Mouse (Mus musculus): Measurements from ENCODE around the gene Gm3336.

The Gm3336 gene

GRCm38 (mm10) chr8:70716521-70717400 lies 1.6 kb upstream of the Gm3336 start:
- no peak for DNase-seq (ENCODE audit: low spot score)

- no peak for DNase-seq (ENCODE audit: low spot score)
Observed at GRCm38 (mm10) chr8:70719796-70720270, 1.5 kb downstream of the Gm3336 start.

GRCm38 (mm10) chr8:70720739-70721138 lies 2.4 kb downstream of the Gm3336 start:
- DNase-seq (ENCODE audit: low spot score) = peak; percentile 84

DNA sequence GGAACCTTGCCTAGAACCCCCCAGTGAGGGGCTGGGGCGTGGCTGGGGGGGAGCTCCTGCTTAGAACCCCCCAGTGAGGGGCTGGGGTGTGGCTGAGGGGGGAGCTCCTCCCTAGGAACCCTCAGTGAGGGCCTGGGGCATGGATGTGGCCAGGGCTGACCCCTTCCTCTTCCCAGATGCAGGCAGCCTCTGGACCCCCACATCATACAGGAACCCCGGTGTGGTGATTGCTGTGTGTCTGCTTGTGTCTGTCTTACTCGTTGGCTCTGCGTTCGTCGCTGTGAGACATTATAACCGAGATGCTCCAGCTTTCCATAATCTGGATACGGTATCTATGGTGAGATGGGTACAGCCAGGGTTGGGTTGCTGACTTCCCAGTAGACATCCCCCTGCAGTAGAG lies 3.3 kb downstream of the Gm3336 start:
- no peak for DNase-seq (ENCODE audit: low spot score)

- no peak for DNase-seq (ENCODE audit: low spot score)
Observed at GRCm38 (mm10) chr8:70723486-70724210, 5.3 kb downstream of the Gm3336 start, which contains the start of gene Pde4c. Gene Pde4c, plus strand, starts transcription at chr8:70723720.

- no peak for DNase-seq (ENCODE audit: low spot score)
Observed at GRCm38 (mm10) chr8:70724216-70724615, 5.9 kb downstream of the Gm3336 start.

- peak; percentile 66 for DNase-seq (ENCODE audit: low spot score)
Observed at GRCm38 (mm10) chr8:70725792-70726447, 7.6 kb downstream of the Gm3336 start.

DNA sequence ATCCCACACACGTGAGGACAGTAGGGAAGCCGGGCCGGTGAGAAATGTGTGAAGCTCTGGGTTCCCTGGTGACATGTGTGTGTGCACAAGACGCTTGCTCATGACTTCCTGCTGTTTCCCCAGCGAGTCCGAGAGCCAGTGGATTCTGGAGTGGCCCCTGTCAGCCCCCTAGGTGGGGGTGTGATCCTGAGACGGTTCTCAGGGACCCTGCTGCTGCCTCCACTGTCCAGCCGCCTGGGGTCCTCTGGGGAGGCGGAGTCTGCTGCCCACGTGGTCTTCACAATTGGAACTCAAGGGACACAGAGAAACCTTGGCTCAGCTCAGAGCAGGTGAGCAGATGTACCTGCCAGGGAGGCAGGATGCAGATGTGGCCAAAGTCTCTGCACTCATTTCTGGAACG lies 8.4 kb downstream of the Gm3336 start:
- no peak for DNase-seq (ENCODE audit: low spot score)

DNA sequence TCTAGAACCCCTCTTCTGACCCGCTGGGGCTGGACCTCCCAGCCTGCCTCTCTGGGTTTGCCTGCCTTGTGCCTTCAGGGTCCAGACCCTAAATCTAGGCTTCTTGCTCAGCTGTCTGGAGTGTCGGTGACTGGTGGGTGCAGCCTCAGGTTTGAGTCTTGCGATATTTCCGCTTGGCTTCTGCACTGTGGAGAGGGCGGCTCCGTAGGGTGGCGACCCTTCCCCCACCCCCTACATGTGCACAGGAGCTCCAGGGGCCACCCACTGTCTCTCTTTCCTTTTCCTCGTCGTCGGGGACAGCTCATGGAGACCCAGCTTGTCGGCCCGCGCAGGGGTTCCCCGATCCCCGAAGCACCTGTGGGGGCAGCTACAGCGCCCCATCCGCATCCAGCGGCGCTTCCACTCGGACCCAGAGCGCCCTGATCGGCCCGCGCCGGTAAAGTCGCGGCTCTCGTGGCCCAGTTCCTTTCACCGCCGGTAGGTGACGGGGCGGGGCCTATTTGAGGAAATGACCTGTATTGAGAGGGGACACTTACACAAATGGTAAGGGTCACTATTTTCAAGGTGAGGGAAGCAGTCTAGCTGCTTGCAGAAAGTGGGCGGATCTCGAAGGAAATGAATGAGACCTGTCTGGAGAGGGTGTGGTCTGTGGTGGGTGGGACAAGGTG lies 11.6 kb downstream of the Gm3336 start:
- no peak for DNase-seq (ENCODE audit: low spot score)

- DNase-seq (ENCODE audit: low spot score) = no peak
Observed at GRCm38 (mm10) chr8:70730956-70731355, 12.6 kb downstream of the Gm3336 start.

GRCm38 (mm10) chr8:70737705-70738104 lies 19.4 kb downstream of the Gm3336 start:
- DNase-seq (ENCODE audit: low spot score) = no peak

DNA sequence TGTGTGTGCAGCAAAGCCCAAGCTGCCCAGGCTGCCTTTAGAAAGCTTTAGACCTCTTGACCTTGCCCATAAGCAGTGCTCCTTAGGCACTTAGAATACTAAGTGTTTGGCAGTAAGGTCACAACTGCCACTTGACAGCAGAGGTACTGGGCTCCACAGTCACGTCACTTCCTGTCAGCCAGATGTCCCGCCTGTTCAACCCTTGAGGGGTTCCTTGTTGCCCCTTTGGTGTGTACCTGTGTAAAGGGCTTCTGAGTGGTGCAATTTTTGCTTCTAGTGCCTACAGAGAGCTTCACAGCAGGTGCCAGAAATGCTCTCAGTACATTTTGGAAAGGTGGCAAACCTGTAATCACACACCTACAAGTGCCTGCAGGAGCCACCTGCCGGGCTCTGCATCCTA lies 19.9 kb downstream of the Gm3336 start:
- no peak for DNase-seq (ENCODE audit: low spot score)

DNA sequence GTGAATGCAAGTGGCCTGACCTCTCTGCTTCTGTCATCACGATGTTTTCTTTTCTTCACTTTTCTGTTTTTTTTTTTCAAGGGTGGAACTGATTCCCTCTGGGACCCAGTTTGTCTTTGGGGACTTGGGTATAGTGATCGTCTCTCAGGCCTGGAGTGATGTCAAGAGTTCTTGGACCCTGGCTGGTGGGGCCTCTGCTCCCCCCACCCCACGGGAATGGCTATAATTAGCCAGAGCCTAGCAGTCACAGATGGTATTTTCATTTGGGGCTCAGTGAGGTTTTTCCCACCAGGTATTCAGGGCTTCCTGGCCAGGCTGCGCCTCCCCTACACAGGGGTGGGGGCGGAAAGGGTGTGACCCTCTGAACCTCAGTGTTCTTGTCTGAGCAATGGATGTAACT lies 23.3 kb downstream of the Gm3336 start:
- no peak for DNase-seq (ENCODE audit: low spot score)

GRCm38 (mm10) chr8:70742176-70742575 lies 23.8 kb downstream of the Gm3336 start:
- no peak for DNase-seq (ENCODE audit: low spot score)

DNA sequence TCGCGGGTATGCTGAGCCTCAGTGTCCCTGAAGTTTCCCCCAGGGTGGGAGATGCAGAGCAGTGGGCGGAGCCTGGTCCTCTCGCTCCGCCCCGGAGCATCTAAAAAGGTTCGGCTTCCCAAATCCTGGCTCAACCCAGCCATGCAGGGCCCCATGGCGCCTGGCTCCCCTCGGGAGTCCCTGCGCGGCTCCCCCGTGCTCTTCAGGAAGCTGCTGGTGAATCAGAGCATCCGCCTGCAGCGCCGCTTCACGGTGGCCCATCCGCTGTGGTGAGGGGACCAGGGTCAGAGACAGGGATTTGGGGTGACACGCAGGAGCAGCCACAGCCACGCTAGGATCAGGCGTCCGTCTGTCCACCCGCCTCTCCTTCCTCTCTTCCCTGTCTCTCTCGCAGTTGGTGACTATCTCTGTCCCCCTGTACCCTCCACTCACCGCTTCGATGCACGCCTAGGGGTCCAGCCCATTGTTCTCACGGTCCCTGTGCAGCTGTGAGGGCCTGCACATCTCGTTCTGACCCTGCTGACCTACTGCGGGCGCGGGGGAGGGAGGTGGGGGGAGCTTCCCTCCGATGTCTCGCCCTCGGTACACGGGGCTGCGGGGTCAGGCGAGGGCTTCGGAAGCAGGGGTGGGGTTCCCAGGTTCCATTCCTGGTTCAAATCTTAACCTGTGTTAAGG lies 24.8 kb downstream of the Gm3336 start:
- peak; percentile 32 for DNase-seq (ENCODE audit: low spot score)

- DNase-seq (ENCODE audit: low spot score) = peak; percentile 71
Observed at GRCm38 (mm10) chr8:70743656-70744590, 25.6 kb downstream of the Gm3336 start.

DNA sequence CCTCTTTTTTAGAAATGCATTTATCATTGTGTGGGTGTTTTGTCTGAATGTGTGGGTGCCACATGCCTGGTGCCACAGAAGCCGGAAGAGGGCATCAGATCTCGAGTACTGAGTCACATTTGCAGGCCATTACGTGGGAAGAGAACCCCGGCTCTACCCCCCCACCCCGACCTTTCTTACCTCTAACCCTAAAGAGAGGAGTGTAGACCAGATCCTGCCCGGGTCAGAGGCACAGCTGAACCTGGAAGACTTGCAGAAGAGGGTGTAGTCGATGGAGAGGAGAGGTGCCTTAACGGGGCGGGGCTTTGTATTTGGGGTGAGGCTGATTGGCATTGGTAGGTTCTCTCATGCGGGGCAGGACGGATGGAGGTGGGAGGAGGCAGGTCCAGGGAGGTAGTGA lies 26.5 kb downstream of the Gm3336 start:
- DNase-seq (ENCODE audit: low spot score) = no peak

- no peak for DNase-seq (ENCODE audit: low spot score)
Observed at GRCm38 (mm10) chr8:70745691-70746220, 27.4 kb downstream of the Gm3336 start.

GRCm38 (mm10) chr8:70746676-70747075 lies 28.3 kb downstream of the Gm3336 start:
- no peak for DNase-seq (ENCODE audit: low spot score)
